Mouse (Mus musculus) kidney, embryonic 14.5 days (tissue): ENCODE measurements around the gene Dhx32. TPM values are rescaled to one million over a fixed set of nuclear protein-coding genes. Genes with fewer than 3 reads are reported as not detected.

ENCODE experiments used
- ATAC-seq: fragments of 200-750 bp; cut with Nextera tagmentation; 2 replicates; pipeline ENCODE4 v1.8.0; 2017; ENCODE audit warnings: moderate number of reproducible peaks, mild to moderate bottlenecking, moderate TSS enrichment, moderate library complexity; ENCODE audit not compliant: low FRiP score, low TSS enrichment
- H3K27ac ChIP-seq: fragments of 300-500 bp; sonication (generic); 2 replicates; pipeline ENCODE4 v1.5.1; 2014; ENCODE audit warnings: low read depth, mild to moderate bottlenecking, low read length, moderate library complexity, mixed read lengths
- H3K27me3 ChIP-seq: fragments of 300-500 bp; sonication (generic); 2 replicates; pipeline ENCODE4 v1.6.1; 2014; ENCODE audit warnings: mild to moderate bottlenecking, low read length; ENCODE audit not compliant: control insufficient read depth, insufficient read depth
- H3K36me3 ChIP-seq: fragments of 300-500 bp; sonication (generic); 2 replicates; pipeline ENCODE4 v1.6.1; 2014; ENCODE audit warnings: low read length, mixed read lengths; ENCODE audit not compliant: control insufficient read depth, insufficient read depth
- H3K4me1 ChIP-seq: fragments of 300-500 bp; sonication (generic); 2 replicates; pipeline ENCODE4 v1.6.1; 2014; ENCODE audit warnings: low read length, mixed read lengths; ENCODE audit not compliant: control insufficient read depth, insufficient read depth
- H3K4me2 ChIP-seq: fragments of 300-500 bp; sonication (generic); replicated peaks from 2 replicates; pipeline ENCODE4 v1.6.1; 2014; ENCODE audit warnings: low read depth, mild to moderate bottlenecking, low read length
- H3K4me3 ChIP-seq: fragments of 300-500 bp; sonication (generic); 2 replicates; pipeline ENCODE4 v1.5.1; 2014; ENCODE audit warnings: mild to moderate bottlenecking, low read length
- H3K9ac ChIP-seq: fragments of 300-500 bp; sonication (generic); 2 replicates; pipeline ENCODE4 v1.6.1; 2014; ENCODE audit warnings: low read depth, mild to moderate bottlenecking, low read length, moderate library complexity
- H3K9me3 ChIP-seq: fragments of 300-500 bp; sonication (generic); 2 replicates; pipeline ENCODE4 v1.6.1; 2016; ENCODE audit warnings: low read length; ENCODE audit not compliant: control insufficient read depth
- WGBS: fragments of 180-500 bp; shearing (Covaris S2); extraction: QIAGEN DNeasy Blood & Tissue Kit; methylation state at CpG from one replicate; pipeline ENCODE4 v1.1.7; 2014; 5-methylcytosine and 5-hydroxymethylcytosine counted together
- polyA plus RNA-seq: library from polyadenylated mRNA; unstranded; fragments of >200 nt; fragmentation: Nextera tagmentation; extraction: Ambion mirVana; gene quantifications from 2 replicates; pipeline ENCODE4 v1.2.1, GENCODE M21; 2014

Dhx32 gene
- polyA plus RNA-seq, 1 experiment from 2014 or later, result 19.9 TPM

DNA sequence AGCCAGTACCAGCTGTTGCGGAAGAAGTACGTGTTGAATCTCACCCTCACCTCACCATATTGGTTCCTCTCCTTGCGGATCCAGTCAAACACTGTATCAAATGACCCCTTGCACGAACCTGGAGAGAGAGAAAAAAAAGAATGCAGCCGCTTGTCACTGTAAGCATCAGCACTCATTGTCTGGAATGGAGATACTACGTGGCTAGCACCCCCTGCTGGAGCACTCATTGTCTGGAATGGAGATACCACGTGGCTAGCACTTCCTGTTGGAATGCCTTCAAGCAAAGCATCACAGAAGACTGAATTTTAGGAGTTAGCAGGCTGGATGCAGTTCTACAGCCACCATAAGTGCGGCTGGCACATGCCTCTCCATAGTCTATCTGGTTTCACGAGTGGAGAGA lies 106.5 kb downstream of the Dhx32 start:
- Histone ChIP-seq H3K4me1 (no peaks in the 10 kb centered on the region), H3K4me3 (no peak overlapping the region), H3K4me2 (no peak overlapping the region), H3K36me3 (peaks cover 30% of the 10 kb centered on the region), H3K27ac (no peak overlapping the region), H3K9ac (no peak overlapping the region), H3K27me3 (no peaks in the 10 kb centered on the region), H3K9me3 (no peaks in the 10 kb centered on the region)
- WGBS, result 73% methylated on average over 9 of the region's 9 CpGs
- ATAC-seq, result no peak

Other genes starting within 250 kb of the Dhx32 start
- not detected in 2 replicates for gene Tex36, start 180.6 kb downstream of the Dhx32 start, polyA plus RNA-seq
- gene Edrf1, start 145.2 kb downstream of the Dhx32 start, polyA plus RNA-seq, result 14.3 and 26.9 TPM in 2 replicates
- 0.24 TPM in 1 of 2 replicates, not detected in the other for gene Mmp21, start 102.7 kb downstream of the Dhx32 start, polyA plus RNA-seq
- gene Bccip, start 73.4 kb downstream of the Dhx32 start, polyA plus RNA-seq, result 202 and 213 TPM in 2 replicates
- 28.4 and 31.4 TPM in 2 replicates for gene Uros, start 72.7 kb downstream of the Dhx32 start, polyA plus RNA-seq
- 0.24 TPM in 1 of 2 replicates, not detected in the other for gene Fank1, start 5.9 kb downstream of the Dhx32 start, polyA plus RNA-seq